ENCODE assay signal across 13 mouse cellular contexts in genomic region chr6:6372421-6372820, GRCm38 (mm10).
"Had no signal": no experiment of that assay in that cellular context is flagged by ENCODE, and none has a peak within 500 bp of the region (broad histone marks: within the 10 kb centered on the region; RNA-seq: fewer than 3 reads in every experiment).

No protein-coding gene starts in this region.

- H3K9ac ChIP-seq: lung, embryonic 14.5 days; midbrain, embryonic 12.5 days; midbrain, embryonic 15.5 days; neural tube, embryonic 12.5 days; stomach, embryonic 15.5 days had no signal

- DNase-seq: lung, adult 18-20 months; right cerebral cortex, postnatal 14 days; thymus, adult 2 months; thymus, postnatal 25 days; thymus, postnatal 4 days had no signal

- H3K27ac ChIP-seq: macrophage; midbrain, embryonic 12.5 days; midbrain, embryonic 15.5 days; neural tube, embryonic 12.5 days; stomach, embryonic 15.5 days; stomach, postnatal 0 days had no signal

- H3K36me3 ChIP-seq: midbrain, embryonic 12.5 days; midbrain, embryonic 15.5 days; neural tube, embryonic 12.5 days; stomach, embryonic 15.5 days had no signal

- H3K4me3 ChIP-seq: megakaryocyte, embryonic 14.5 days; midbrain, embryonic 12.5 days; midbrain, embryonic 15.5 days; neural tube, embryonic 12.5 days; stomach, embryonic 15.5 days had no signal

- H3K4me1 ChIP-seq: megakaryocyte, embryonic 14.5 days; midbrain, embryonic 12.5 days; midbrain, embryonic 15.5 days; neural tube, embryonic 12.5 days; stomach, embryonic 15.5 days had no signal

- H3K27me3 ChIP-seq: megakaryocyte, embryonic 14.5 days; midbrain, embryonic 12.5 days; midbrain, embryonic 15.5 days; neural tube, embryonic 12.5 days; stomach, embryonic 15.5 days had no signal
